Mouse (Mus musculus) neural tube, embryonic 14.5 days (tissue): ENCODE data around the gene Bri3bp. TPM values are rescaled to one million over a fixed set of nuclear protein-coding genes. Genes with fewer than 3 reads are reported as not detected.

Experiments used
- ATAC-seq: fragments of 200-750 bp; cut with Nextera tagmentation; 2 replicates; pipeline ENCODE4 v1.8.0; 2017; ENCODE audit warnings: low read depth, mild to moderate bottlenecking, moderate TSS enrichment, moderate library complexity
- H3K27ac ChIP-seq: fragments of 300-500 bp; sonication (generic); 2 replicates; pipeline ENCODE4 v1.5.1; 2014; ENCODE audit warnings: low read depth, mild to moderate bottlenecking, control low read depth, low read length, moderate library complexity, mixed read lengths
- H3K27me3 ChIP-seq: fragments of 300-500 bp; sonication (generic); 2 replicates; pipeline ENCODE4 v1.6.1; 2014; ENCODE audit warnings: low read length; ENCODE audit not compliant: control insufficient read depth, insufficient read depth
- H3K36me3 ChIP-seq: fragments of 300-500 bp; sonication (generic); 2 replicates; pipeline ENCODE4 v1.6.1; 2014; ENCODE audit warnings: low read length, mixed read lengths; ENCODE audit not compliant: control insufficient read depth, insufficient read depth
- H3K4me1 ChIP-seq: fragments of 300-500 bp; sonication (generic); 2 replicates; pipeline ENCODE4 v1.6.1; 2014; ENCODE audit warnings: low read length; ENCODE audit not compliant: control insufficient read depth, insufficient read depth
- H3K4me2 ChIP-seq: fragments of 300-500 bp; sonication (generic); 2 replicates; pipeline ENCODE4 v1.6.1; 2014; ENCODE audit warnings: mild to moderate bottlenecking, low read depth, low read length, control low read depth
- H3K4me3 ChIP-seq: fragments of 300-500 bp; sonication (generic); 2 replicates; pipeline ENCODE4 v1.5.1; 2014; ENCODE audit warnings: low read depth, low read length, control low read depth, mixed read lengths
- H3K9ac ChIP-seq: fragments of 300-500 bp; sonication (generic); replicated peaks from 2 replicates; pipeline ENCODE4 v1.6.1; 2014; ENCODE audit warnings: low read depth, mild to moderate bottlenecking, control low read depth, low read length, mixed read lengths
- H3K9me3 ChIP-seq: fragments of 300-500 bp; sonication (generic); 2 replicates; pipeline ENCODE4 v1.6.1; 2016; ENCODE audit warnings: low read length; ENCODE audit not compliant: control insufficient read depth
- WGBS: fragments of 180-500 bp; shearing (Covaris S2); extraction: QIAGEN DNeasy Blood & Tissue Kit; methylation state at CpG from one replicate; pipeline ENCODE4 v1.1.7; 2014; 5-methylcytosine and 5-hydroxymethylcytosine counted together
- polyA plus RNA-seq: library from polyadenylated mRNA; unstranded; fragments of >200 nt; fragmentation: Nextera tagmentation; extraction: Ambion mirVana; gene quantifications from 2 replicates; pipeline ENCODE4 v1.2.1, GENCODE M21; 2014

The Bri3bp gene
- polyA plus RNA-seq, 1 experiment from 2014 or later, result 40.5 TPM

GRCm38 (mm10) chr5:125476286-125476625 is 34.9 kb downstream of the Bri3bp start:
- no peak; the same call in 1 of the 2 replicates for ATAC-seq
- no peaks in the 10 kb centered on the region for H3K27me3 ChIP-seq
- peak overlapping the region; percentile 64 for H3K4me3 ChIP-seq
- WGBS, result 10% methylated on average over 5 of the region's 5 CpGs
- H3K4me2 ChIP-seq, result peak overlapping the region; percentile 92
- peak overlapping the region; percentile 62 for H3K27ac ChIP-seq
- H3K9me3 ChIP-seq, result no peaks in the 10 kb centered on the region
- peaks cover 18% of the 10 kb centered on the region for H3K4me1 ChIP-seq
- H3K36me3 ChIP-seq, result no peaks in the 10 kb centered on the region
- peak overlapping the region; percentile 75 for H3K9ac ChIP-seq

- no peak overlapping the region for H3K27ac ChIP-seq
- no peaks in the 10 kb centered on the region for H3K36me3 ChIP-seq
- H3K9me3 ChIP-seq, result no peaks in the 10 kb centered on the region
- peak overlapping the region; percentile 64 for H3K4me3 ChIP-seq
- peak overlapping the region; percentile 75 for H3K9ac ChIP-seq
- H3K27me3 ChIP-seq, result no peaks in the 10 kb centered on the region
- no peak for ATAC-seq
- peaks cover 18% of the 10 kb centered on the region for H3K4me1 ChIP-seq
- peak overlapping the region; percentile 92 for H3K4me2 ChIP-seq
- 69% methylated on average over 7 of the region's 7 CpGs for WGBS
These were observed 35.4 kb downstream of the Bri3bp start for GRCm38 (mm10) chr5:125476799-125477198.

DNA sequence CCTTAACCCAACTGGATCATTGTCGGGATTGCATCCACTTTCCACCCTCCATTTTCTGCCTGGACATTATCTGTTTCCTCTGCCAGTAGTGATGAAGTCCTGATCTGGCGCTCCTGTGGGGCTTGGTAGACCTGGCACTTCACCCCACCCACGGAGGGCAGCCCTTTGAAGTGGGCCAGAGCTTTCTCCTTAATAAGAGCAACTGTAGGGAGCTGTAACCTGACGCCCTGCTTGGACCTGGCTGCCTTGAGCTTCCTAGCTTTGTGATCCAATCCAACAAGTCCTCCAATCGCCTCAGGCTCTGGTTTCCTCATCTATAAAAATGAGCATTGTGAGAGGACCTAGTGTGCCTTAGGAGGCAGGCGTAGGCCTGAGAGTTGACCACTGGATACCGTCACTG is 36.2 kb downstream of the Bri3bp start:
- 0 out of 2 replicates have a peak overlapping the region, but pooled peaks have one; percentile 3 for H3K4me3 ChIP-seq
- H3K27ac ChIP-seq, result no peak overlapping the region; the same call in 1 of the 2 replicates
- H3K36me3 ChIP-seq, result no peaks in the 10 kb centered on the region
- peak overlapping the region; percentile 26; the same call in 1 of the 2 replicates for H3K9ac ChIP-seq
- H3K4me2 ChIP-seq, result peak overlapping the region; percentile 92
- no peaks in the 10 kb centered on the region for H3K27me3 ChIP-seq
- H3K4me1 ChIP-seq, result peaks cover 18% of the 10 kb centered on the region
- ATAC-seq, result no peak
- no peaks in the 10 kb centered on the region for H3K9me3 ChIP-seq
- 63% methylated on average over 7 of the region's 7 CpGs for WGBS

DNA sequence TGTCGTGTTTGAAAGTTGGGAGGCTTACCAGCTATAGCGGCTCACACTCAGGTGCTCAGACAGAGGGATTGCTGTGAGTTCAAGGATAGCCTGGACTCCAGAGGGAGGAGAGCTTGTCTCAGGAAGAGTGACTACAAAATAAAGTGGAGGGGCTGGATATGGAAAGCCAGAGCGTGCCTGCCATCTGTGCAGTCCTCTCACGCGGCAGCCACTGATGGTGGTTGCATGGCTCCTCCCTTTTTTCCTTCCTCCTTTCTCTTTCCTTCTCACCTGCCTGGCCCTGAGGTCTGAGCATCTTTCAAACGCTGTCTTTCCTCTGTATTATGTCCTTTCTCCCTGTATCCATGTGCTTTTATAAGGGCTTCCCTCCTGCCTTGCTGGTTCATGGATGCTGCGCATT is 36.7 kb downstream of the Bri3bp start:
- ATAC-seq, result no peak
- Histone ChIP-seq H3K27me3 (no peaks in the 10 kb centered on the region), H3K4me1 (peaks cover 18% of the 10 kb centered on the region), H3K4me2 (peak overlapping the region; percentile 92; the same call in 1 of the 2 replicates), H3K9me3 (no peaks in the 10 kb centered on the region), H3K4me3 (0 out of 2 replicates have a peak overlapping the region, but pooled peaks have one; percentile 3), H3K36me3 (no peaks in the 10 kb centered on the region), H3K27ac (no peak overlapping the region), H3K9ac (no peak overlapping the region)
- WGBS, result 84% methylated on average over 7 of the region's 7 CpGs

- H3K9ac ChIP-seq, result no peak overlapping the region
- no peaks in the 10 kb centered on the region for H3K9me3 ChIP-seq
- H3K27me3 ChIP-seq, result no peaks in the 10 kb centered on the region
- H3K27ac ChIP-seq, result no peak overlapping the region
- ATAC-seq, result no peak
- H3K4me2 ChIP-seq, result no peak overlapping the region
- H3K36me3 ChIP-seq, result peaks cover 8% of the 10 kb centered on the region
- no peak overlapping the region for H3K4me3 ChIP-seq
- peaks cover 18% of the 10 kb centered on the region for H3K4me1 ChIP-seq
- WGBS, result 94% methylated on average over 3 of the region's 3 CpGs
These were observed 38.0 kb downstream of the Bri3bp start for GRCm38 (mm10) chr5:125479376-125479775.

DNA sequence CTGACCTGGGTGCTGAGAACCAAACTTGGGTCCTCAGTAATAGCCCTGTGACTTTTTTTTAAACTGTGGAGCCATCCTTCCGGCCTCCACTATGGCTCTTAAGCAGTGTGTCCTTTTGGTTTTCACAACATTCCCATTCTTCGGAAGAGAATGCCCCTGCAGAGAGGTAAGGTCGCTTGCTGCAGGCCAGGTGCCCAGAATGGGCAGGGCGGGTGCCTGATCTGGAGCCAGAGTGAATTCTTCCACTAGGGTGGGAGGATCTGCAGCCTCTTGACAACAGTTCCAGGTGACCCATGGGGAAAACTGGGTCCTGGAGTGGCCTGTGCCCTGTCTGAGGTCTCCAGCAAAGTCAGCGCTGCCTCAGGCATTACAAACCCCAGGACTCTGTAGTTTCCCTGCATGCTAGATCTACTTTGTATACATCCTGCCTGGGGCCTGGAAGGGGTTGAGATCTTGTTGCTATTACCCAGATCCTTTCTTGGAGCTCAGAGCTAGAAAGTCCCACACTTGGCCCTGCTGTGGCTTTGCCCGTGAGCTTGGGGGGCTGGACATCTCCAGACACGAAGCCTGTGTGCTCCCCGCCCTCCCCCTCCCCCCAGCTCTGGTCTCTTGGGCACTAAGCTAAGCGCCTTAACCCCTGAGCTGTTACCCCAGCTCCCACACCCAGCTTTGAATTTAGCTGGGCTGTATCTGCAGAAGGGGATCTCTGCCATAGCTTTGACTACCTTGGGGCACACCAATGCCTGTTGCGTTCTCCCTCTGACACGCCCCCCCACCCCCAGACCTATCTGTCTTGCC is 39.3 kb downstream of the Bri3bp start:
- peaks cover 18% of the 10 kb centered on the region for H3K4me1 ChIP-seq
- no peak for ATAC-seq
- WGBS, result 86% methylated on average over 10 of the region's 11 CpGs
- peaks cover 14% of the 10 kb centered on the region for H3K36me3 ChIP-seq
- no peak overlapping the region for H3K4me2 ChIP-seq
- H3K27ac ChIP-seq, result no peak overlapping the region
- no peaks in the 10 kb centered on the region for H3K9me3 ChIP-seq
- H3K27me3 ChIP-seq, result no peaks in the 10 kb centered on the region
- no peak overlapping the region for H3K4me3 ChIP-seq
- no peak overlapping the region for H3K9ac ChIP-seq

DNA sequence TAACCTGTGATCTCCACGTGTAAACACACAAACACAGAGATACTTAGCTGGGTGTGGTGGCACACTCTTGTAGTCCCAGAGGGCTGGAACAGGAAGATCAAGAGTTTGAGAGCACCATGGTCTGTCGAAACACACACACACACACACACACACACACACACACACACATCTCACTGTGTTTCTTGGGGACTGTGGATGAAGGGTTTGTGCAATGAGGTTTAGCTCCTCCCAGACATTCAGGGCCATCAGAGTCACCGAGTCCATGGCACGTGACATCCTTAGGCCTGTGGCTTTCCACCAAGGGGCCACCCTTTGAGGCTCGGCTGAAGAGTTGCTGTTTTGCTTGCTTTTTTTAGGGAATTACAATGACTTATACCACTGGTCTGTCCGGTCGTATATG is 41.1 kb downstream of the Bri3bp start:
- Histone ChIP-seq H3K9me3 (no peaks in the 10 kb centered on the region), H3K4me1 (peaks cover 6% of the 10 kb centered on the region), H3K4me2 (no peak overlapping the region), H3K36me3 (peaks cover 14% of the 10 kb centered on the region), H3K27me3 (no peaks in the 10 kb centered on the region), H3K9ac (no peak overlapping the region), H3K4me3 (no peak overlapping the region), H3K27ac (no peak overlapping the region)
- WGBS, result 94% methylated on average over 7 of the region's 7 CpGs
- ATAC-seq, result no peak

DNA sequence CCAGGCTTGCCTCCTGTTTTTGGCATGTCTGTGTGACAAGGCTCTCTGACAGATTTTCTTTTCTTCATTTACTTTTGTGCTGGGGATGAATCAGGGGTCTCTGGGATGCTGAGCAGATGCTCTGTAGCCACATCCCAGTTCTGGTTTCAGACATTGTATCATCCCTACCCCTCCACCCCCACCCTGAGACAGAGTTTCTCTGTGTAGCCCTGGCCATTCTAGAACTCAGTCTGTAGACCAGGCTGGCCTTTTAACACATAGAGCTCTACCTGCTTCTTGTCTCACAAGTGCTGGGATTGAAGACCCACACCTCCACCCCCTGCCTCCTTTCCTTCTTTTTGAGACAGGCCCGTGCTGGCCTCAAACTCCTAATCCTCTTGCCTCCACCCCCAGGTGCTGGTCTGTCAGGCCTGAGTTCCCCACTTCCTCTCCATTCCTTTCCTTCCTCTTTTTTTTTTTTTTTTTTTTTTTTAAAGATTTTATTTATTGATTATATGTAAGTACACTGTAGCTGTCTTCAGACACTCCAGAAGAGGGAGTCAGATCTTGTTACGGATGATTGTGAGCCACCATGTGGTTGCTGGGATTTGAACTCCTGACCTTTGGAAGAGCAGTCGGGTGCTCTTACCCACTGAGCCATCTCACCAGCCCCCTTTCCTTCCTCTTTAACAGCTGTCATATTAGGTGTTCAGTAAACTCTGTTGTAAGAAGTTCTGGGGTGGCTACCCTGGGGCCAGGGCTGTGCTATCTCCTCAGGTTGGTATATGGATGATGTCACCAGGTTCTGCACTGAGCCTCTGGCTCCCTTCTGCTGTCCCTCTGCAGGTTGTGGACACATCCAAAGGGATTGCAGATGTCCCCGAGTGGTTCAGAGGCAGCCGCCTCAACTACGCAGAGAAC is 42.6 kb downstream of the Bri3bp start:
- H3K4me1 ChIP-seq, result peaks cover 10% of the 10 kb centered on the region
- no peak overlapping the region for H3K4me3 ChIP-seq
- no peaks in the 10 kb centered on the region for H3K27me3 ChIP-seq
- no peak overlapping the region for H3K27ac ChIP-seq
- H3K9ac ChIP-seq, result no peak overlapping the region
- WGBS, result 86% methylated on average over 5 of the region's 6 CpGs
- H3K4me2 ChIP-seq, result no peak overlapping the region
- no peaks in the 10 kb centered on the region for H3K9me3 ChIP-seq
- ATAC-seq, result no peak
- H3K36me3 ChIP-seq, result peaks cover 14% of the 10 kb centered on the region
